Mouse (Mus musculus): ENCODE results near the gene Arpc1b. TPM values are rescaled to one million over a fixed set of nuclear protein-coding genes. Genes with fewer than 3 reads are reported as not detected.
"Not testable (repeated sequence)": the region's sequence is repeated elsewhere in the genome, so short reads cannot be mapped to it uniquely, and the experiment has no call there.

Gene Arpc1b
- total RNA-seq (2021), result 100 to 1,000 TPM; 212 to 236 TPM
- 450 and 491 TPM in 2 replicates for polyA plus RNA-seq (2012; rRNA removed)
- long read RNA-seq, transcript Arpc1b-201 (10 exons, 3,105 nt), result major isoform, 276 of 293 reads
- long read RNA-seq, partial matches to known transcripts, result 7 of 293 reads
- long read RNA-seq, other reads (novel, unspliced or antisense), result 9 of 293 reads

DNA sequence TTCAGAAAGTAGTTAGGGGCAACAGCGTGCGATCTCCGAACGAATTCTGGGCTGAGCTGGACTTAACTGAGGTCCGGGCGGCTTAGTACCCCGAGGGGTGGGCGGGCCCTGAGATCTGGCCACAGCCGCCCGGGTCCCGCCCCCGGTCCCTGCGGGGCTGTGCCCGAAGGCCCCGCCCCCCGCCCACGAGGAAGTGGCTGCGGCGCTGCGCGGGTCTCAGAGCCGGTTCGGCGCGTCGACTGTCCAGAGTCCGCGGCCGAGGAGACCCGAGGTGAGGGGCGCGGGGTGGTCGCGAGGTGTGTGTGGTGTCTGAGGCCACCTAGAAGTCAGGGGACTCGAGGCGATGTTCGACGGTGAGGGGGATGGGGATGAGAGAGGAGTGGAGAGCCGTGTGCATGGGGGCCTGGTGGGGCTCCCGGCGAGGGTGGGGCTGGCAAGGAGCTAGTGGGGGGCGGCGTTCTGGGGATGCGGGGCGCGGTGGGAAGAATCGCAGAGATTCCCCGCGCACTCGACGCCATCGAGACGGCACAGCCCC, at the start of gene Arpc1b:
Arpc1b (plus strand) TSS at position 145 of the 535 bp plus-strand sequence.
- DNase-seq, result peak; percentile 88

DNA sequence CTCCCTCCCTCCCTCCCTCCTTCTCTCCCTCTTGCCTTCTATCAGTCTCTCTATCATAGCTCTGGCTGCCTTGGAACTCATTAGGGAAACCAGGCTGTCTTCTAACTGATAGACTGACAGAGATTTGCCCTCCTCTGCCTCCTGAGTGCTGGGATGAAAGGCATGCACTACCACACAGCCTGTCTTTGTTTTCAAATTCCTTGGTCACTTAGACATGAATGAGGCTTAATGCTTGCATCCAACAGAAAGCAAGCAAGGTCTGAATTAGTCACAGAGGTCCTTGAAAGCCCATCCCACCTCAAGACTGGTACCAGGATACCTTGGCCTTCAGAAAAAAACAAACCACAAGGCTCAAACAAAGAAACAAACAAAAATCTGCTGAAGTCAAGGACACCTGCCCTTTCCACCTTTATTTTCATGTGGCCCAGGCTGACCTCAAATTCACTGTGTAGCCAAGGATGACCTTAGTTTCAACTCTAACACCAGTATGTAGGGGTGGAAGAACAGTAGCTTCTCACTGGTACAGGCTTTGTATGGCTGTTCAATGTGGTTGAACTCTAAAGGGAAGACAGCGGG, 49.2 kb upstream of the Arpc1b start:
- no peak for DNase-seq

GRCm38 (mm10) chr5:145068863-145069262, 45.2 kb upstream of the Arpc1b start:
- no peak for DNase-seq

GRCm38 (mm10) chr5:145069707-145070106, 44.3 kb upstream of the Arpc1b start:
- DNase-seq, result peak; percentile 62

GRCm38 (mm10) chr5:145071342-145071741, 42.7 kb upstream of the Arpc1b start:
- no peak for DNase-seq

DNA sequence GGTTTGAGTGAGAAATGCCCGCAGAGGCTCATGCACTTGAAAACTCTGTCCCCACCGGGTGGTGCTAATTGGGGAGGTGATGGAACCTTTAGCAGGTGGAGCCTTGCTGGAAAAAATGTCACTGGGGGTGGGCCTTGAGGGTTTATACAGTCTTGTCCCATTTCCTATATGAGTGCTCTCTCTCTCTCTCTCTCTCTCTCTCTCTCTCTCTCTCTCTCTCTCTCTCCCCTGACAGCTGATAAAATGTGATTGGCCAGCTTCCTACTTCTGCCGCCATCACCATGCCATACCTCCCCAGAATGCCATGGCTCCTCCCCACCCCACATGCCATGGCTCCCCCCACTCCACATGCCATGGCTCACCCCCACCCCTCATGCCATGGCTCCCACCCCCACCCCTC, 38.9 kb upstream of the Arpc1b start:
- DNase-seq, result no peak

- no peak for DNase-seq
Measured at GRCm38 (mm10) chr5:145081866-145082613, 32.0 kb upstream of the Arpc1b start.

DNA sequence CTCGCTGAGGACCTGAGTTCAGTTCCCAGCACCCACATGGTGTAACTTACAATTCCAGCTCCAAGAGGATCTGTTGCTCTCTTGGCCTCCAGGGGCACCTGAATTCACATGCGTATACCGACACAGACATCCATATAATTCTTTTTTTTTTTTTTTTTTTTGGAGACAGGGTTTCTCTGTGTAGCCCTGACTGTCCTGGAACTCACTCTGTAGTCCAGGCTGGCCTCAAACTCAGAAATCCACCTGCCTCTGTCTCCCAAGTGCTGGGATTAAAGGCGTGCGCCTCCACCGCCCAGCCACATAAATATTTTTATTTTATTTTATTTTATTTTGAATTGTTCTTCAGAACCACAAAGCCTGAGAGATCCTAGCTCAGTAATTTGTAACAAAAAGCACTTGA, 30.8 kb upstream of the Arpc1b start:
- DNase-seq, result not testable (repeated sequence)

- peak; percentile 96 for DNase-seq
Measured at GRCm38 (mm10) chr5:145083632-145084451, 30.2 kb upstream of the Arpc1b start, which contains the start of the genes Arpc1a and Kpna7. TSS of gene Arpc1a (plus strand) at chr5:145083830. TSS of gene Kpna7 (minus strand) at chr5:145084030.

GRCm38 (mm10) chr5:145084822-145085221, 29.2 kb upstream of the Arpc1b start:
- DNase-seq, result no peak

- no peak for DNase-seq
Measured at GRCm38 (mm10) chr5:145088186-145088585, 25.8 kb upstream of the Arpc1b start.

DNA sequence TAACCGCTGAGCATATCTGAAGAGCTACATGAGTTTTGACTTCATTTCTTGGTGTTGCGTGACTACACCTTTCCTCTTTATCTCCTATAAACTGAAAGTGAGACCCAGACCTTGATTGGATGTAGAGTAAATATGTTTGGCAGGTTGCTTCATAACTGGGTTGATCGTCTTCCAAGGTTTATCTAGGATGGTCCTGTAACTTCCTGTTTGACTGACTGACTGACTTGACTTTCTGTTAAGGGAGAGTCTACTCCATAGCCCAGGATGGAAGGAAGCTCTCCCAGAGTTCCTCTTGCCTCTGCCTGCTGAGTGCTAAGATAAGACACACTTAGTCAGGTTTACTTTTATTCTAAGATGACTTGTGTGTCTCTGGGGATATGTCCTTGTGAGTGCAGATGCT, 24.1 kb upstream of the Arpc1b start:
- no peak for DNase-seq

DNA sequence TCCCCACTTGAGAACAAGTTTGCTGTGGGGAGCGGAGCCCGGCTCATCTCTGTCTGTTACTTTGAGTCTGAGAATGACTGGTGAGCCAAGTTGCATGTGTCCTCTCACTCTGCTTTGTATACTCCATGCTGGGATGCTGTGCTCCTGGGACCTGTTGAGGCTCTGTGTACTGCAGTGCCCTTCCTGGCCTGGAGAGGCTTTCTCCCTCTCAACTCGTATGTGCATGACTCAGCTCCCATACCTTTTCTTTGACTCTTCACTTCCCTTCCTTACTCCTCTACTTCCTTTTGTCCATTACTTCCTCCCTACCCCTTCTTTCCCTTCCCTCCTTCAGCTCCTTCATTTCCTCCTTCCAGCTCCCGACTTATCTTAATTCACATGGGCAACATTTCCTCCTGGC, 17.8 kb upstream of the Arpc1b start:
- no peak for DNase-seq

DNA sequence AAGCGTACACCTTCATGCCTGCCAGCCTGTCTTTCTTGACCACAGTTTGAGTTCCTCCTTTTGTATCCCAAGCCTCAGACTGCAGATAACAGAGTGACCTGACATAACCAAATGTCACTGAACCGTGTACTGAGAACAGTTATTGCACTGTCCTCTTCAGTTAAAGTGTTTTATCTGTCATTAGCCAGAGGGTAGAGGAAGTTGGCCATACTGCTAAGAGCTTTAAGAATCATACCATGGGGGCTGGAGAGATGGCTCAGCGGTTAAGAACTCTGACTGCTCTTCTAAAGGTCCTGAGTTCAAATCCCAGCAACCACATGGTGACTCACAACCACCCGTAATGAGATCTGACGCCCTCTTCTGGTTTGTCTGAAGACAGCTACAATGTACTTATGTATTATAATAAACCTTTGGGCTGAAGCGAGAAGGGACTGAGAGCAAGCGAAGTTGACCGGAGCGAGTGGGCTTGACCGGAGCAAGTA, 15.6 kb upstream of the Arpc1b start:
- no peak for DNase-seq

DNA sequence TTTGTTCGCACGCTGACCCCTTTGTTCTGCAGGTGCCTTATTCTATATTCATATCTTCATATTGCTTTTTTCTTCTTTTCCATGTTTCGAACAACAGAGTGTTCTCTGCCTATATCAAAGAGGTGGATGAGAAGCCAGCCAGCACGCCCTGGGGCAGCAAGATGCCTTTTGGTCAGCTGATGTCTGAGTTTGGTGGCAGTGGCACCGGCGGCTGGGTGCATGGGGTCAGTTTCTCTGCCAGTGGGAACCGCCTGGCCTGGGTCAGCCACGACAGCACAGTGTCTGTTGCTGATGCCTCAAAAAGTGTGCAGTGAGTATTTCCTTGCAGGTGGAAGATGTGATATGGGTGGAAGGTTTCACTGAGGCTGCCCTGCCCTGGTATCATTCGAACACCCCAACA, 13.1 kb upstream of the Arpc1b start:
- no peak for DNase-seq

GRCm38 (mm10) chr5:145101451-145101850, 12.6 kb upstream of the Arpc1b start:
- DNase-seq, result not testable (repeated sequence)

- DNase-seq, result no peak
Measured at GRCm38 (mm10) chr5:145102706-145103105, 11.3 kb upstream of the Arpc1b start.

- no peak for DNase-seq
Measured at GRCm38 (mm10) chr5:145104328-145104727, 9.7 kb upstream of the Arpc1b start.

- peak; percentile 71 for DNase-seq
Measured at GRCm38 (mm10) chr5:145105694-145106275, 8.2 kb upstream of the Arpc1b start.

DNA sequence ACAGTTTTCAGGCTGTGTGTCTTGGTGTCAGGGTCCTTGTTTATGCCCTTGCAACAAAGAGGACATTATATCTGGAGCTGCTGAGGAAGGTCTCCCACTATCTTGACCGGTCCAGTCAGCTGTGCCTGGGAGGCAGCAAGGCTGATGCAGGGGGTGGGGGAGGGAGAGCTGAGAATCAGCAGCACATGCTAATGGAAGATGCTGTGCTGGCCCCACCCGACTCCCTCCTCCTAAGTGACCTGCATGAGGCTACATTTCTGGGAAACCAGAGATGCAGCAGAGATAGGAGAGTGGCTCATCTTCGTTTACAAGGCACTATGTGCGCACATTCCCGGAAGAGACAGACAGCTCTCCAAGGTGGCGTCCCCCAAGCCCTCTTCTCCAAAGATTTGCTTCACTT, 3.6 kb upstream of the Arpc1b start:
- DNase-seq, result no peak

DNA sequence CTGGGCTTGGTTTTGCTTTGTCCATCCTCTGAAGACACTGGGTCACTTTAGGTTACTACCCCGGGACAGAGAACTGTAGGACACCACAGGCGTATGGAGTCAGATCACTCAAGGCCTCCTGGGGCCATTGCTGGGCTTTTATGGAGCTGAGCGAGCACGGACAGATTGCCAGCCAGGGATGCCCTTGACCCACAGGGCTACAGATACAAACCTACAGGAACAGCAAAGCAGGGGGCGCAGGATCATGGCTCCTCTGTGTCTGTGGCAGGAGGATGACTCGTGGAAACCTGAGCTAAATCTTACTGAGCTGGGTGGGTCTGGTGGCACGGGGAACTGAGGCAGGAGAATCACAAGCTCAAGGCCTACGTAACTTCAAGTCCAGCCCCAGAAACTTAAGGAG, 1.4 kb upstream of the Arpc1b start:
- peak; percentile 70 for DNase-seq

- DNase-seq, result no peak
Measured at GRCm38 (mm10) chr5:145113416-145113815, 599 bp upstream of the Arpc1b start.
